Mouse (Mus musculus): ENCODE data around the gene Prss57.

Gene Prss57

GRCm38 (mm10) chr10:79790861-79791260 lies at the start of gene Prss57:
TSS of gene Prss57 (minus strand) at chr10:79790961.
- no peak for DNase-seq

GRCm38 (mm10) chr10:79840091-79840490 lies 49.3 kb upstream of the Prss57 start:
- DNase-seq: no peak

GRCm38 (mm10) chr10:79838151-79838550 lies 47.4 kb upstream of the Prss57 start:
- peak in 1 of 2 experiments; percentile 44 for DNase-seq

DNA sequence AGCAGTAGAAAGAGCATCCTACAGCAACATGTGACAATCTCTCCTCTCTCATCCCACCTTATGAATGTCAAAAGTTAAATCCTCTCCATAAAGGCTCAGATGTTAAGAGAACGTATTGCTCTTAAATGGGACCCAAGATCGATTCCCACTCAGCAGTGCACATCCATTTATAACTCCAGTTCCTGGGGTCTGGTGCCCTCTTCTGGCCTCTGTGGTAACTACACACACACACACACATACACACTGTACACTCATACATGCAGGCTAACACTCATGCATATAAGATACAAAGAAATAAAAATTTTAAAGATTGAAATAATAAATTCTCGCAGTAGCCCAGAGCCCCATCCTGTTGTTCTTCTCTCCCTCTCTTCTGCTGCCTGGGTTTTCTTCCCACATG lies 46.2 kb upstream of the Prss57 start:
- DNase-seq: no peak

DNA sequence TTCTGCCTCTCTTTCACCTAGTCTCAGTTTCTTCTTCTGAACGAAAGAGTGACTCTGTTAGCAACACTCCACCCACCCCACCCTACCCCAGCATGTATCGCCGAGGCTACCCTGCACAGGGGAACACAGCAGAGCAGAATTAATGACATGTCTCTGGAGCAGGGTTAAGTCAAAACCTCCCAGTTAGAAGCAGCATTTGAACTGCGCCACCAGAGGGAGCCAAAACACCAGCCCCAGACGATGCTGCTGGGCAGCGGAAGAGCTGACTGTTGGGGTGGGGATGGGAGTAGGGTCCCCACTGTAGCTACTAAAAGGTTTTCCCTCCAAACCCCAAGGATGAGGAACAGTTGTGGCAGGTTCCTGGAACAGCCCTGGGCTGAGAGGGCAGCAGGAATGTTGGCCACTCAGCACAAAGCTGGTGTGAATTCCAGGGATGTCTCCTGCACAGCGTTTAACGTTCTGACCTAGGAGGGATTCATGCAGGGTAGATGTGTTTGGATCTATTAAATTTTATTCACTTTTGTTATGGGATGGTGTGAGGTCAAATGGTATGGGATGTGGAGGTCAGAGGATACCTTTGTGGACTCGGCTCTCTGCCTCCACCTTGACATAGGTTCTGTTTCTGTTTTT lies 44.1 kb upstream of the Prss57 start:
- peak; percentile 82 to 83 for DNase-seq

DNA sequence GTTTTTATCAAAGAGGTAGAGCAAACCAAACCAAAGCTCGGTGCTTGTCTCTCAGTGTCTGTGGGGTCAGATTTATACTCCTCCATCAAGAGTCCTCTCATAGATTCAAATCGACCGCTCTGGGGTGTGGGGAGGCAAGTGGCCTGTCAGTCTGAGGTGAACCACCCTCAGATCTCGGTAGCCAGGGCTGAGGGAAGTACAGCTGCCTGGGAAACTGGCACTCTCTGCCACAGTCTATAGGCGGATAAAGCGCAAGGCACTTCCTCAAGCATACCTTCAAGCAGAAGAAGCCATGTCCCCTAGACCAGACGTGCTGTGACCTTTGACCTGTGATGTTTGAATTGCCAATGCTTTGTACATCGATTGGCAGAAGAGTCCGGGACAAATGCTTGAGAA lies 42.0 kb upstream of the Prss57 start:
- peak in 1 of 2 experiments; percentile 33 for DNase-seq

DNA sequence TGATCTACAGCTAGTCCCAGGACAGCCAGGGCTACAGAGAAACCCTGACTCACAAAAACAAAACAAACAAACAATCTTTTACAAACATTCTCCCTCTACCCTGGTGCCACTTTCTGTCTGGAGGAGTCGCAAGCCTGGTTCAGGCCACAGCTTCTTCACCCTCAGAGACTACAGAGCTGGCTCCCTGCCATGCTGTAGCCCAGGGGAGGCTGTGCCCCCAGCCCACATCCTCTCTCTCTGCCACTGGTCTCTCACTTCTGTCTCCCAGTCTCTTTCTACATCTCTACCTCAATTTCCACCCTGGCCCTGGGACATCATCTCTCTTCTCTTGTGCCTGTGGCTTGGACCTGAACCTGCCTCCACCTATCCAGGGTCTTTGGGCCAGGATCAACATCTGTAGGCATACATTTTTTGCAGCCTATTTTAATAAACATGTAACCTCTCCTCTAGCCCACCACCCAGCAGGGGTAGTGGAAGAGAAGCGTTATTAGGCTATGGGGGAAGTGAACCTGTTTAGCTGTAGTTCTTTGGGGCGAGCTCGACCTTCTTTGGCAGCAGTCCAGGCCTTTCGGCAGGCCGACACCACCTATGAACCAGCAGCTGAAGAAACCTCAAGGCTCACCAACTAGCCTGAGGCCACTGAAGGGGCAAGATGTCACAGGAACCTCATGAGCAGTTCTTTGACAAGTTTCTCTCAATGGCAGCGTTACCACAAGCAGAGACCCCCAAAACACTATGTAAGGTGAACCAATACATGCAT lies 41.4 kb upstream of the Prss57 start:
- peak in 1 of 2 experiments; percentile 32 for DNase-seq

- no peak for DNase-seq
Measured at GRCm38 (mm10) chr10:79831583-79831982, 40.8 kb upstream of the Prss57 start.

GRCm38 (mm10) chr10:79824413-79824812 lies 33.7 kb upstream of the Prss57 start:
- peak; percentile 36 to 55 for DNase-seq

GRCm38 (mm10) chr10:79823011-79823410 lies 32.2 kb upstream of the Prss57 start:
- peak in 1 of 2 experiments; percentile 42 for DNase-seq

DNA sequence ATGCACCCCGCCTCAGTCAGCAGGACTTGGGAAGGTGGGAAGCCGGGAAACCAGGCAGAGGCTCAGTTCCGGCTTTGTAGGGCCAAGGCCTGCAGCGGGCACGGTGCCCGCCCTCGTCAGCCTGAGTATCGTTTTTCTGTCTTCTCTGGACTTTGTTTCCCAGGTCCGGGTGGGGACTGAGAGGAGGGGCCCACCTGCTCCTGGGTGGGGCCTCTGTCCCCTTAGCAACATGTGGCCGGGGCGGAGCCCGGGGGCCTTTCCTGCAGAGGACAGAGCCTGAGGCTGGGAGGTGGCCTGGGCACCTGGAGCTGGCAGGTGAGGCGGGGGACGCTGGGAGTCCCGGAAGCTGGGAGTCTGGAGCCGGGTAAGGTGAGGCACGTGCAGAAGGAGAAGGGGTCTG lies 31.6 kb upstream of the Prss57 start:
- peak; percentile 78 to 93 for DNase-seq

GRCm38 (mm10) chr10:79821731-79822130 lies 31.0 kb upstream of the Prss57 start:
- no peak for DNase-seq

GRCm38 (mm10) chr10:79820782-79821181 lies 30.0 kb upstream of the Prss57 start, which contains the start of gene Misp:
TSS of gene Misp (plus strand) at chr10:79820989.
- peak; percentile 65 to 87 for DNase-seq

DNA sequence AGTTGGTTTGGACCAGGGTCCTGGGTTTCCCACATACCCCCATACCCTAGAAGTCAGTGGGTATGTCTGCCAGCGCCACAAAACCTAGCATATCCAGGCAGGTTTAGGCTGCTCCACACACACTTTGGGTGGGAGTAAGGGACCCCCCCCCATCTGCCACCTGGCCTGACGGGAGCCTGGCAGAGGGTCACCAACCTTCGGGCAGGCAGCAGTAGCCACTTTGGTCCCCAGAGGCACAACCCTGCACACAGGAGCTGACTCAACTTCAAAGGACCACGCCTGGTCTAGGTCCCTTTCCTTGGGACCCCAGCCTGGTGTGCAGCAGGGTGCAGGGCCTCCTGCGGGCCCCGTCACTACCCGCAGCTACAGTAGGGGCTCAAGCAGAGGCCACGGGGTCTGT lies 29.5 kb upstream of the Prss57 start:
- no peak for DNase-seq

- DNase-seq: peak in 1 of 2 experiments; percentile 51
Measured at GRCm38 (mm10) chr10:79819606-79820005, 28.8 kb upstream of the Prss57 start.

DNA sequence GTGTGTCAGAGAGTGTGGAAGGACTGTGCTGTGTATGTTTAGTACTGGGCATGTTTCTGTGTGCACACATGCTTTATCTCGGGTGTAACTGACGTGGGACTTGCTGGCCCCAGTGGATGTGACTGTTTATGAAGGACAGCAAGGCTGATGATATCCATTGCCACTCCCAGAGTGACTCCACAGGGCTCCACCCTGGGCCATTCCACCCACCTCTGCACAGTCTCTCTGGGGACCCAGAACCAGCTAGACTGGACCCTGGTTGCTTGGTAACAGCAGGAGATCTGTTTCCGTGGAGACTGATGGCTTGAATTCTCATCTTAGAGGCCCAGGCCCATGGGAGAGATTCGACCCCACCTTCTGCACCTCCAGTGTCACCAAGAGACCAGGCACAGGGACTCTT lies 27.5 kb upstream of the Prss57 start:
- peak in 1 of 2 experiments; percentile 33 for DNase-seq

DNA sequence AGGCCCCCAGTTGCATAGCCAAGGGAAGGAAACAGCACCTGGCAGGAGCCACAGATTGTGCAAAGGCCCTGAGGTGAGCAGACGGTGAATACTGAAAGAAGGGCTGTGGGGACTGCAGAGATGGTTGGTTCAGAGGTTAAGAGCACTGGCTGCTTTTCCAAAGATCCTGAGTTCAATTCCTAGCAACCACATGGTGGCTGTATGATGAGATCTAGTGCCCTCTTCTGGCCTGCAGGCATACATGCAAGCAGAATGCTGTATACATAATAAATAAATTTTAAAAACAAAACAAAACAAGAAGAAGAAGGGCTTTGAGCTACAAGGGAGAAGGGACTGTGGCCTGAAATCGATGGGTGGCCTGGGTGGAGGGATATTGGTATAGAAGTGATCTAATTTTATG lies 26.4 kb upstream of the Prss57 start:
- DNase-seq: no peak

GRCm38 (mm10) chr10:79815671-79816494 lies 25.1 kb upstream of the Prss57 start:
- peak; percentile 86 to 92 for DNase-seq

DNA sequence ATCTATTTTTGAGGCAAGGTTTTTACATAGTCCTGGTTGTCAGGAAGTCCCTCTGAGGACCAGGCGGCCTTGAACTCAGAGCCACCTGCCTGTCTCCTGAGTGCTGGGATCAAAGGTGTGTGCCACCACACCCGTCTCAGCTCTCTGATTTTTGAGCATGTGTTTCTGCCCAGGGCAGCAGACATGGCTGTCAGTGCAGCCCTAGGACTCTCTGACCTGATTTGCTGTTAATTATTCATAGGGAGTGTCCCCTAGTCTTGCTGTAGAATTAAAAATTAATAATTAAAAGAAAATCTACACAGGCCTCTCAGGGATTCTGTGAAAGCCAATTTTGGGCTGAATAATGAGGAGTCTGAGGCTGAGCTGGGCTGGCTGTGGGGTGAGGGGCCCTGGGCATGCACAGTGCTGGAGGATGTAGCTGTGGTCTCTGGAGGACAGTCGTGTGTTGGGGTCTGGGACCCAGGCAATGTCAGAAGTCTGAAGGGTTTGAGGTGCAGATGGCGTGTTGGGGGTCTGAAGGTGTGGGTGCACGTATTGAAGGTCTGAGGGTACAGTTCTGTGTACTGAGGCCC lies 23.6 kb upstream of the Prss57 start:
- peak; percentile 57 to 89 for DNase-seq

DNA sequence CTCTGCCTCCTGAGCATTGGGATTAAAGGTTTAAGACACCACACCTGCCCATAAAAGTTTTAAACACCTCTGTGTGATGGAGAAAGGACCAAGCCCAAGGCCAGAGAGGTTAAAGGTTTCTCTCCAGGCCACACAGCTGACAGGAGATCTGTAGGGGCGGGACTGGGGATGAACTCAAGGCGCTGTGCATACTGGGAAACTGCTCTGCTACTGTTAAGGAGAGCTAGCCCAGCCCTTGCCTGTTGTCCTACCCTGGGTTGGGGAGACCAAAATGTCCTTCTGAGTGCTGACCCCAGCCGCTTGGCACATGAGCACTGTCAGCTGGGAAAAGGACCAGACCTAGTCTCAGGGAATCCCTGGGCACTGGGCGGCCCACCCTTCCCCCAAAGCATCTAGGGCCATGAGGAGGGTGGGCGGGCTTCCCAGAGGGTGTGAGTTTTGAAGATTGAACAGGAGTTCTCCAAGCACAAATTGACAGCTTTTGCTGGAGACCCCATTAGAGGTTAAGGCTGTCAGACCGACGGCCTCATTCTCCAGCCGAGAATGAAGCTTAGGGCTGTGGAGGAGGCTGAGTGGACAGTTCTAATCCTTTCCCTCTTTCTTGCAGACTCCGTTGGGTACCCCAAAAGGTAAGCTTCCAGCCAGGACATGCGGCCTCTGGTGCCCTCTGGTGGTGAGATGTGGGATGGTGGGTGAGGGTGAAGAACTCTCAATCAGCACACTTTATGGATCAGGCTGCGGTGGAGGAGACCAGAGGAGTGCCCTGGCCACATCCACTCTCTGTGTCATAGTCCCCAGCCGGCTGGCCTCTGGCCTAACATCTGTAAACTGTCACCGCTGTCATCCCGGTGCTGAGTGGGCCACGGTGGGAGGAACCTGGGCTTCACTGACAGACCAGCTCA lies 21.2 kb upstream of the Prss57 start:
- DNase-seq: peak; percentile 85 to 91

DNA sequence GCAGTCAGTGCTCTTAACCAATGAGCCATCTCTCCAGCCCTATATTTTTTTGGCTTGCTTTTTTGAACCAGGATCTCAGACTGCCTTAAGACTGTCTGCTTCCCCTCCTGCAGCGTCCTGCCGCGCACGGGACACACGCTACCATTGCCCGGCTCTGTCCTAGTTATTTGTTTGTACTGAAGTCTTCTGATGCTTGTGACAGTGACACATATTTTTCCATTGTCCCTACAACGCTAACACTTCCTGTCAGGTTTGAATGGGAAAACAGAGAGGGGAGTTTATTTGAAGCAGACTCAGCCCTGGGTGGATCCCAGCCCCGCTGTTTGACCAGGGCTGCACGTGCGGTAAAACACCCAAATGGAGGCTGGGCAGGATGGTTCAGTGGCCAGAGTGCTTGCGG lies 18.0 kb upstream of the Prss57 start:
- peak in 1 of 2 experiments; percentile 69 for DNase-seq

- DNase-seq: peak; percentile 72 to 84
Measured at GRCm38 (mm10) chr10:79807826-79808225, 17.1 kb upstream of the Prss57 start.

Data from kidney, postnatal 25 days (tissue).